Mouse (Mus musculus) myocyte (in vitro differentiated cells): Measurements from ENCODE around the gene Kcnh7.

ENCODE experiments used
- MAX ChIP-seq: IDR thresholded peaks from one replicate; pipeline ENCODE4 v1.6.1; 2011; ENCODE audit warnings: low read depth, mild to moderate bottlenecking, control low read depth
- POLR2A ChIP-seq: IDR thresholded peaks from one replicate; pipeline ENCODE4 v1.6.1; 2011; ENCODE audit warnings: low read depth, mild to moderate bottlenecking, control low read depth, moderate library complexity; ENCODE audit not compliant: insufficient read length
- POLR2AphosphoS2 ChIP-seq: IDR thresholded peaks from one replicate; pipeline ENCODE4 v1.6.1; 2011; ENCODE audit warnings: low read depth, control low read depth; ENCODE audit not compliant: insufficient read length
- REST ChIP-seq: IDR thresholded peaks from one replicate; pipeline ENCODE4 v1.6.1; 2011; ENCODE audit warnings: mild to moderate bottlenecking, control low read depth, moderate library complexity; ENCODE audit not compliant: insufficient read depth, insufficient read length
- TCF12 ChIP-seq: IDR thresholded peaks from one replicate; pipeline ENCODE4 v1.6.1; 2011; ENCODE audit warnings: mild to moderate bottlenecking, control low read depth; ENCODE audit not compliant: poor library complexity, insufficient read depth, severe bottlenecking
- TCF3 ChIP-seq: IDR thresholded peaks from one replicate; pipeline ENCODE4 v1.6.1; 2011; ENCODE audit warnings: low read depth, control low read depth; ENCODE audit not compliant: insufficient read length
- USF1 ChIP-seq: IDR thresholded peaks from one replicate; pipeline ENCODE4 v1.6.1; 2011; ENCODE audit warnings: low read depth, mild to moderate bottlenecking, control low read depth, moderate library complexity

GRCm38 (mm10) chr2:62988616-62989015 is 195.5 kb downstream of the Kcnh7 start:
- TF ChIP-seq POLR2A = no peak
- no peak for TF ChIP-seq TCF12
- TF ChIP-seq POLR2AphosphoS2 = no peak
- no peak for TF ChIP-seq TCF3
- TF ChIP-seq USF1 = no peak
- TF ChIP-seq MAX = no peak
- no peak for TF ChIP-seq REST
